Mouse (Mus musculus) embryonic fibroblast, embryonic 13.5 days (primary cell): ENCODE results near the gene Foxr2.

Experiments
- CTCF ChIP-seq: IDR thresholded peaks from 2 replicates; pipeline ENCODE4 v1.5.1; 2011; ENCODE audit warnings: mild to moderate bottlenecking, control low read depth, low read length, moderate library complexity, borderline replicate concordance; ENCODE audit not compliant: insufficient read depth
- POLR2A ChIP-seq: IDR thresholded peaks from 2 replicates; pipeline ENCODE4 v1.6.1; 2011; ENCODE audit warnings: low read depth, mild to moderate bottlenecking, control low read depth, low read length, moderate library complexity

DNA sequence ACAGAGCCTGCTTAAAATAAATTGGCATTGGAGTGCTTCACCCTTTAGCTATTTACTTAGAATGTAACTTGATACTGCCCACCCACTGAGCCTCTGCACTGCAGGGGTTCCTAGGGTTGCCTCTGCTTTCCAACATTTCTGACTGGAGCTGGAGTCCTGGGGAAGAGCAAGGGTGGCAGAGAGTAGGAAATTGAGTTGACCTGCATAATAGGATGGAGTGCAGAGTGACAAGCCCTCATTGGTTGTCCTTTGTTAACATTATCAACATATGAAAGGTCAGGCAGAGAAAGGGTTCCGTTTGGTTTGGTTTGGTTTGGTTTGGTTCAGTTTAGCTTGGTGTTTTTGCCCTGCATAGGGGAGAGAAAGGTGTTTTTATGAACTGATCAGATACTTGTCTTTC is 33.2 kb downstream of the Foxr2 start:
- no peak for TF ChIP-seq CTCF
- TF ChIP-seq POLR2A: no peak
